Mouse (Mus musculus): Measurements from ENCODE around the gene 1700028P14Rik.
"Not testable (repeated sequence)": the region's sequence is repeated elsewhere in the genome, so short reads cannot be mapped to it uniquely, and the experiment has no call there.

The 1700028P14Rik gene

GRCm38 (mm10) chr19:23652644-23653043 lies at the start of gene 1700028P14Rik:
Gene 1700028P14Rik (minus strand): TSS chr19:23652812.
- DNase-seq (ENCODE audit: low spot score in 2 of 2) = peak in 1 of 2 experiments; percentile 25

- DNase-seq (ENCODE audit: low spot score in 2 of 2) = no peak
Observed at GRCm38 (mm10) chr19:23699131-23699530, 46.5 kb upstream of the 1700028P14Rik start.

GRCm38 (mm10) chr19:23698366-23698765 lies 45.8 kb upstream of the 1700028P14Rik start:
- no peak for DNase-seq (ENCODE audit: low spot score in 2 of 2)

GRCm38 (mm10) chr19:23697861-23698260 lies 45.2 kb upstream of the 1700028P14Rik start:
- DNase-seq (ENCODE audit: low spot score in 2 of 2) = no peak

GRCm38 (mm10) chr19:23694344-23694743 lies 41.7 kb upstream of the 1700028P14Rik start:
- no peak for DNase-seq (ENCODE audit: low spot score in 2 of 2)

- no peak for DNase-seq (ENCODE audit: low spot score in 2 of 2)
Observed at GRCm38 (mm10) chr19:23688421-23688946, 35.9 kb upstream of the 1700028P14Rik start.

- DNase-seq (ENCODE audit: low spot score in 2 of 2) = peak; percentile 70 to 75
Observed at GRCm38 (mm10) chr19:23687296-23688021, 34.8 kb upstream of the 1700028P14Rik start, which contains the start of gene Ptar1. Gene Ptar1 (plus strand): TSS chr19:23687429.

- DNase-seq (ENCODE audit: low spot score in 2 of 2) = no peak
Observed at GRCm38 (mm10) chr19:23686962-23687295, 34.3 kb upstream of the 1700028P14Rik start.

- DNase-seq (ENCODE audit: low spot score in 2 of 2) = not testable (repeated sequence)
Observed at GRCm38 (mm10) chr19:23675656-23676055, 23.0 kb upstream of the 1700028P14Rik start.

GRCm38 (mm10) chr19:23673021-23673420 lies 20.4 kb upstream of the 1700028P14Rik start:
- DNase-seq (ENCODE audit: low spot score in 2 of 2) = no peak

GRCm38 (mm10) chr19:23668142-23668655 lies 15.6 kb upstream of the 1700028P14Rik start:
- no peak for DNase-seq (ENCODE audit: low spot score in 2 of 2)

GRCm38 (mm10) chr19:23664083-23664482 lies 11.5 kb upstream of the 1700028P14Rik start:
- no peak for DNase-seq (ENCODE audit: low spot score in 2 of 2)

GRCm38 (mm10) chr19:23658350-23658749 lies 5.7 kb upstream of the 1700028P14Rik start:
- DNase-seq (ENCODE audit: low spot score in 2 of 2) = no peak

- no peak for DNase-seq (ENCODE audit: low spot score in 2 of 2)
Observed at GRCm38 (mm10) chr19:23657261-23657932, 4.8 kb upstream of the 1700028P14Rik start.

- no peak for DNase-seq (ENCODE audit: low spot score in 2 of 2)
Observed at GRCm38 (mm10) chr19:23653154-23653553, 542 bp upstream of the 1700028P14Rik start.

GRCm38 (mm10) chr19:23647308-23647707 lies 5.3 kb downstream of the 1700028P14Rik start:
- DNase-seq (ENCODE audit: low spot score in 2 of 2) = no peak

GRCm38 (mm10) chr19:23645347-23645746 lies 7.3 kb downstream of the 1700028P14Rik start:
- DNase-seq (ENCODE audit: low spot score in 2 of 2) = no peak

GRCm38 (mm10) chr19:23643819-23644218 lies 8.8 kb downstream of the 1700028P14Rik start:
- DNase-seq (ENCODE audit: low spot score in 2 of 2) = no peak

- no peak for DNase-seq (ENCODE audit: low spot score in 2 of 2)
Observed at GRCm38 (mm10) chr19:23636786-23637185, 15.8 kb downstream of the 1700028P14Rik start.

- DNase-seq (ENCODE audit: low spot score in 2 of 2) = no peak
Observed at GRCm38 (mm10) chr19:23631611-23632492, 20.8 kb downstream of the 1700028P14Rik start.

- no peak for DNase-seq (ENCODE audit: low spot score in 2 of 2)
Observed at GRCm38 (mm10) chr19:23614268-23614667, 38.3 kb downstream of the 1700028P14Rik start.

- no peak for DNase-seq (ENCODE audit: low spot score in 2 of 2)
Observed at GRCm38 (mm10) chr19:23609724-23610123, 42.9 kb downstream of the 1700028P14Rik start.

Data from frontal cortex, postnatal 25 days (tissue).